Mouse (Mus musculus) mature B cell (primary cell): ENCODE data around the gene Cdk6.
"Not testable (repeated sequence)": the region's sequence is repeated elsewhere in the genome, so short reads cannot be mapped to it uniquely, and the experiment has no call there.

ENCODE experiments used
- in situ Hi-C: fragments of 300-500 bp; cut with MboI; formaldehyde crosslinking; loops from 2 replicates; pipeline ENCODE4 v1.14.3; 2019

The Cdk6 gene

DNA sequence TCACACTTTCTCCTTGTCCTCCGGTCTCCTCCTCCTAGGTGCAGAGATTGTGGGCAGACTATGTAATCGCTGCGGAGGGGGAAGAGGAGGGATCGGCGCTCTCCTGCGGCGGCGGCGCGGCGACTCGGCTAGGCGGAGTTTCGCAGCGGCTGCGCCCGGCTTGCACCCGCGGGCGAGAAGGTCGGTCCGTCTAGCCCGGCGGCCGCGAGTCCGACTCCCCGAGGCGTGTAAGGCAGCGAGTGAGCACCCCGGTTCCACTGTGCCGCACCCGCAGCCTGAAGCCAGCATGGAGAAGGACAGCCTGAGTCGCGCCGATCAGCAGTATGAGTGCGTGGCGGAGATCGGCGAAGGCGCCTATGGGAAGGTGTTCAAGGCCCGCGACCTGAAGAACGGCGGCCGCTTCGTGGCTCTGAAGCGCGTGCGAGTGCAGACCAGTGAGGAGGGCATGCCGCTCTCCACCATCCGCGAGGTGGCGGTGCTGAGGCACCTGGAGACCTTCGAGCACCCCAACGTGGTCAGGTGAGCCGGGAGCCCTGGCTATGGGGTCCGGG, 2.9 kb downstream of the Cdk6 start:
- in situ Hi-C loops: loop anchor here (5.0 kb wide), 1 partner anchor 158 kb away; no protein-coding TSS in a partner anchor

DNA sequence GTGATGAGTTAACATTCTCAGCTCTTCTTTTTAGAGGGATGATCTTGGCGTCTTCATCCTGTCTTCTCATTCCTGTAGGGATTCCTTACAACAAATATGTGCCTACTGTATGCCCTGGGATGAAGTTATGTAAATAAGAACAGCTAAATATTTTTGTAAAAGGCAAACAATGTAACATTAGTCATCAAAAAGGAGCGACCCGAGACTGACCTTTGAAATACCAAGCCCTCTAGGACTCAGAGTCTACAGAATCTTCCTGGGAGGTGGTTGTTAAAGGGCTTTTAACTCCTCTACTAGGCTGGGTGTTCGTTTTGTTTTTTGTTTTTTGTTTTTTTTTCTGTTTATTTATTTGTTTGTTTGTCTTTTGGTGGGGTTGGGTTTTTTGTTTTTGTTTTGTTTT, 4.3 kb downstream of the Cdk6 start:
- in situ Hi-C loops: not testable (repeated sequence)

DNA sequence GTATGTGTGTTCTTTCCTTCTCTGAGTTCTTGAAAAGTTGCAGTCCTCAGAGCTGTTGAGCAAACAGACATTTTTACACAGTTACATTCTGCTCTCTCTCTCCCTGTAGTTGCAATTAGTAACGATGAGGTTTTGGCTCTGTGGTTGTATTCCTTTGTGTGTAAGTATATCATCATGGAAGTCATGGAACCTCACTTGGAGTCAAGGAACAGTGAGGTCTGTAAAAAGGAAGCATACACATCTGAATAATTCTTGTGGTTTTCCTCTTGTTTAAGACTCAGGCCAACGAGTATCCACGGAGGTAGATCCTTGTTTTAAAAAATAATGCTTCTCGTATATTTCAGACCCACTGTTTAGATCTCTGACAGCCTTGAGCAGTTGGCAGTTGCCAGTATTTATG, 8.1 kb downstream of the Cdk6 start:
- in situ Hi-C loops: not testable (repeated sequence)

DNA sequence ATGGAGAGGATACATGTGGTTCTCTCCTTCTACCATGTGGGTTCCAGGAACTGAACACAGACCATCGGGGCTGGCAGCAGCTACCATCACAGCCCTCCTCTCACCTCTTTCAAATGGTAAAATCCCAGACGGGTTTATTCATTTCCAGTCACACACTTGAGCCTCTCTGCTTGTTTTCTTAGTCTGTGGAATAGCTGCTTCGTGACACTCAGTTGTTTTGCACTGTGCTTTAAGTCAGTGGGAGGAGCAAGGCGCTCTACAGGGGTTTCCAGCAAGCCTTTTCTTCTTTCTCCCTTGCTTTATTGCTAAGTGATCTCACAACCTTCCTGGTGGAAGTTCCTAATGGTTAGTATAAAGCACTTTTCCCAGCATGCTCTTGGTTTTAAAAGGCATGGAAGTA, 10.6 kb downstream of the Cdk6 start:
- in situ Hi-C loops: not testable (repeated sequence)

DNA sequence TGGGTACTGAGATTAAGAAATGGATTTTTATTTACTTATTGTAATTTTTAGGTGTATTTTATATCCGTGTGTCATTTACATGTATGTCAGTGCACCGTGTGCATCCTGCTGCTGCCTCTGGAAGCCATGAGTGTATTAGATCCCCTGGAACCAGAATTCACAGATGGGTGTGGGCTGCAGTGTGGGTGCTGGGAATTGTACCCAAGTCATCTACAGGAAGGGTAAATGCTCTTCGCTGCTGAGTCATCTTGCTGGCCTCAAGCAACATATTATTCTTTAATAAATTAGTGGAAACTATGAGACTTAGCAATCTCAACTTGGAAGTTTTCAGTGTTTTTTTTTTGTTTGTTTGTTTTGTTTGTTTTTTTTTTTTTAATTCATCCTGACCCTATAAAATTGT, 11.0 kb downstream of the Cdk6 start:
- in situ Hi-C loops: no loop called here

DNA sequence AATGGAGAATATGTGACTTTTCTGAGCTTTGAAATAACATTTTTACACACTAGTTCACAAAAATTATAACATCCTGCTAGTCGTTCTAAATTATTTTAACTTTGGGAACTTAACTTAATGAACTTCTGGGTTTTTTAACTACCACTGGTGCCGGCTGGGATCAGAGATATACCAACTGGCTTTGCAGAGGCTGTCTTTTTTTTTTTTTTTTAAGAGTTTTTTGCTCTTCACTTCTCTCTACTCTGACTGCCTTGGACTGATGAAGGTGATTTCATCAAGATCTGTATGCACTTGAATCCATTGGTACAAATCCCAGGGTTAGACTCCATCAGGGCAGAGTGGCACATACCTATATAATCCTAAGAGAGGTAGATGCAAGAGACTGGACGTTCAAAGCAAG, 11.5 kb downstream of the Cdk6 start:
- in situ Hi-C loops: no loop called here

DNA sequence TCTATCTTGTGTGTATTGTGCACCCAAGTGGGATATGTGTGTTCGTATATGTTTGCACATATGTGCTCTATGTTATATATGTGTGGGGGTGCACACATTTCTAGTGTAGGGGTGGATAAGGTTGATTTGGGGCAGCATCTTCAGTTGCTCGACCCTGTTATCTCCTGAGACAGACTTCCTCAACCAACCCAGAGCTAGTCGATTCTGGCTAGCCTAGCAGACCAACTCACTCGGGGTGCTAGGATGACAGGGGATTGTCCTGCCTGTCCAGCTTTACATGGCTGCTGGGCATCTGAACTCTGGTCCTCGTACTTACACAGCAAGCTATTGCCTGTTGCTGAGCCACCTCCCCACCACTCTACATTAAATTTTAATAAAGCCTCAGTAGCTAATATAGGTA, 13.0 kb downstream of the Cdk6 start:
- in situ Hi-C loops: no loop called here

DNA sequence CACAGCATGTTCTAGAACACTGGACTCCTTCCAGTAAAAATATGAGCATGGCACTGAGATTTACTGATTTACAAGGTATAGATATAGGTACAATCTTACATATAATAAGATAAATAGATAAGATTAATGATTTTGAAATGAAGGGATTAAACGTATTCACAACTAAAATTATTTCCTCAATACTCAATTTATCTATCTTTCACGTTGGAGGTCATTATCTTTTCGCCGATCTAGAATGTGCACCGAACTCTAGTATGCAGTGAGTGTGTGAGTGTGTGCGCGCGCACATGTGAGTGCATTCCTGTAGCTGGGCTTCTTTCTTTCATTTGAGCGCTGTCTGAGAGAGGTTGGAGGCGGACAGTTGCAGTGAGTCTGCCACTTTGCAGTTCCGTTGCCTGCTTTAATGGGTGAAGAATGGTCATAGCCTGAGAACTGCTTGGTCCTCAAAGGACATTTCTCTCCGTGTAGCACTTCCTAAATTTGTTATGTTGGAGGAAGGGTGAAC, 13.8 kb downstream of the Cdk6 start:
- in situ Hi-C loops: no loop called here

DNA sequence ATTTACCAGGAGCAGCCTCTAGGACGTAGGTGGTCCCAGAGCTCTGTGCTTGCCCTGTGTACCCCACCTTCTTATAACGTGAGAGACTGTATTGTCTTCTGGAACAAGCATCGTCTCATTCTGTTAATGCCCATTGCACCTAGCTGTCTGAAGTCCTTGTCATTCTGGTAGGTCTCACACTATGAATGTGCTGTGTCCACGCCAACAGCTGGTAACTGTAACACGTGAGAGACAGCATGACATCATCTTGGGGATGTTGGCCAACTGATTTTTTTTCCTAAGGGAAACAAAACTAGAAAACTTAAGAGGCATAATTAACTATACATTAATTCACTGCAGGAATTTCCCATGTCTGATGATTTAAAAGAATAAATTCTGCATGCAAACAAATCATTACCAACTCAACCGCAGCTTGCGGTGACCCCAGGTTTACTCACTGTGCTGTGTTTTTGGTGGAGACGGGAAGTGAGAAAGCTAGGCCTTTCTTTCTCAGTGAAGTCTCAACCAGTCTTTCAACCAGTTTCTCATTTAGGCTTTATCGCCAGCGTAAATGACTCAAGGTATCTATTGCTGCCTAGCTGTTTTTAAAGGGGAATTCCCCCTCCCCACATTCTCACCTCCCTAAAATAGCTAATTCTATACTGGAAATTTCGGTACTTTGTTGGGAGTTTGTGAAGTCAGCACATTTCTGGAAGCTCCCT, 14.4 kb downstream of the Cdk6 start:
- in situ Hi-C loops: no loop called here

DNA sequence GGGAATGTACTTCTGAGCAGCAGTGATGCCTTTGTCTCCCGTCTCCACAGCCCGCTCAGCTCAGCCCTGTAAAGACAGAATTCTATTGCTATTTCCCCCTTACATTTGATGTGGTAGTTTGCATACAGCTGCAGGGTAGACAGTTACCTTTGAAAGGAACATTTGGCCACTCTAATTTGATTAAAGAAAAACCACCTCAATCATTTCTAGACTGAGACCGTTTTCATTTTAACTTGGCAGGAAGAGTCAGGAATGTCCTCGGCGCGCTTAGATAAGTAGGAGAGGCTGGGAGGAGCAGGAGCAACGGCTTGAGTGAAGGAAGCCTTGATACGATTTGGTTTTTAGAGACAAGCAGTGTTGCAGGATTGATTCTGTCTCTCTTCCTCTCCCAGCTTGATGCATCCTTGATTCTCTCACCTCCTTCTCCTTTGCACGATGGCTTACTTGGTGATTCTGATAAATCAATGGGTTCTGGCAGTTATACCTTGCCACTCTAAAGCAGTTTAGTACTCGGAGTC, 15.0 kb downstream of the Cdk6 start:
- in situ Hi-C loops: no loop called here

DNA sequence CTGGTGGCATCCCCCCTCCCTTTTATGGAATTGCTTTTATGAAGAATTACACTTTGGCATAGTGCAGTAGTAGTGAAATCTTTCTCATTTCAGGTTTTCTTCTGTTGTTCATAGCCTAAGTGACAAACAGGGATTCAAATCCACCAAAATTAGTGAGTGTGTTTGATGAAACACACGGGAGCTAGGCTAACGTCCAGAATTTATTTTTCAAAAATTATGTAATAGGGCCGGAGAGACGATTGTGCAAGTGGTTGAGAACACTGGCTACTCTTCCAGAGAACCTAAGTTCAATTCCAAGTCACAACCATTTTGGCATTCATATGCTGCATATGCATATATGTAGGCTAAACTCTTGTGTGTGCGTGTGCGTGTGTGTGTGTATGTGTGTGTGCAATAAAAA, 16.2 kb downstream of the Cdk6 start:
- in situ Hi-C loops: no loop called here

DNA sequence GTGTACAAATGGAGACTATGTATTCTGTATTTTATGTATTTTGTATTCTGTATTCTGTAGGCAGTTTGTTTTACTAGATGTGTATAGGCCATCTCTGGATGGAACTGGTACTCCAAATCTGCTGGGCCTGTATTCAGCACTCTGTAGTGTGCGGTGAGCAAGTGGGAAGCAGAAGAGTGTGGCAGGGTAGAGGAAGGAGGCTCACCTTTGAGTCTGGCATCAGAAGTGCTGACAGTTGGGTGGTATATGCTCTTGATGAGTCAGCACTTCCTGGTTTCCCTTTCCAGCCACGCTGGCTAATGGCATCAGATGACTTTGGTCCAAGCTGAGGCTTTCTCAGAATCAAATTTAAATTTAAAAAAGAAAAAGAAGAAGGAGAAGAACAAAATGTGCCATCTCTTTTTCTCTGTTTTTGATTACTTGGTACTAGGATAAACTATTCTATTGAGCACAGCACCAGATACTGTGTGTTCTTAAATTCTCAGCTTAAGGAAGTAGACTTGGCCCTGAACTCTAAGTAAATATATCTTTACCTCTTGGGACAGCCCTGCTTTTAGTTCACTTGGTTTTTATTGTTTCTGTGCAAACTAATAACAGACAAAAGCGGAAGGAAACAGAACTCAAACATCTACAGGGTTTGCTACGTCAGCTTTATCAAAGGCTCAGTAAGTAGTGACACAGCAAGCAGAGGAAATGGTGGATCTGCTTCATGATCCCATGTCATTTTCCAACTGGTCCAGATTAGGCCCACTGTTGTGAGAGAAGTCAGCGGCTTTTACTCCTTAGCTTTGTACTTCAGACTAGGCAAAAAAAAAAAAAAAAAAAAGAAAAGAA, 17.6 kb downstream of the Cdk6 start:
- in situ Hi-C loops: no loop called here

DNA sequence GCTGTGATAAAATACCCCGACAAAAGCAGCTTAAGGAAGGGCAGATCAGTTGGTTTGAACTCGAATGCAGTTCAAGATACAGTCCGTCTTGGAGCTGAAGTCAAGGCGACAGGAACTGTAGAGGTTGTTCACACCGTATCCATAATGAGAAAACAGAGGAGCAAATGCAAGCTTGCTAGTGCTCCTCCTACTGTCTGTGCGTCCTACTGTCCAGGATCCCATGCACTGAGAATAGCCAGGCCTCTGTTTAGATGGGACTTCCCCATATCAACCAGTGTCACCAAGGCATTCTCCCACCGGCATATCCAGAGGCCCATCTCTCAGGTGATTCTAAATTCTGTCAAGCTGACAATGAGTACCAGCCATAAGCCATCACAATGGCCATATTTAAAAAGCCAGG, 18.6 kb downstream of the Cdk6 start:
- in situ Hi-C loops: loop anchor here (10.0 kb wide), 1 partner anchor 55 kb away; no protein-coding TSS in a partner anchor

DNA sequence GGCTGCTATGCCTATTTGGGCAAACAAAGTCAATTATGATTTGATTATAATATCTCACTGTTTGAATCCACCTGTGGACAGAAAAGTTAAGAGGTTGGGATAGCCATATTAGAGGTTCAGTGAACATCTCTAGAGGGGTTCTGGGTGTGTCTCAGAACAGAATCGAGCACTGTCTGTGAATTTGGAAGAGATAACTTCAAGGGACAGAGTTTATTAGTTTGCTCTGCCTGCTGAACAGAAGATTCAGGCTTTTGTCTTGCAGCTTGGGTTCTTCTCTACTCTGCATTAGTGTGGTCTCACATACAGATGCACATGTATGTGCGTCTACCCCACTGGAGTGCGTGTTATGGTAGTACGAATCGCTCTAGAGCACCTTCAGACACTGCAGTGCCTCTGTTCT, 20.0 kb downstream of the Cdk6 start:
- in situ Hi-C loops: loop anchor here (10.0 kb wide), 1 partner anchor 54 kb away; no protein-coding TSS in a partner anchor

DNA sequence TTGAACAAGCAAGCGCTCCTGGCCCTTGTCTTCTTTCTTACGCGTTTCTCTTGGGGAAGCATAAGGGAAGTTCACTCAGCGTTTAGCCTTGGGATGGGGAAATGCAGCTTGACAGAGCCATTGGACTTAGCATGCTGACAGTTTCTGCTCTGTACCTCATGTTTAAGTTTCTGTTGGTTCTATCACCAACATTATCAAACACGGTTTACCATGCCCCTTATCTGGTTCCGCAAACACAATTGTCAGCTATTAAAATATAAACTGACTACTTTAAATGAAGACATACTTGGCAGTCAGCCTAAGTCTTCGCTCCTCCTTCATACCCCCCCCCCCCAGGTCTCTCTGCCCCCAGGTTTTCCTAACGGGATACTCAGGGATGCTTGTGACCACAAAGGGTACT, 20.8 kb downstream of the Cdk6 start:
- in situ Hi-C loops: loop anchor here (10.0 kb wide), 1 partner anchor 53 kb away; no protein-coding TSS in a partner anchor

DNA sequence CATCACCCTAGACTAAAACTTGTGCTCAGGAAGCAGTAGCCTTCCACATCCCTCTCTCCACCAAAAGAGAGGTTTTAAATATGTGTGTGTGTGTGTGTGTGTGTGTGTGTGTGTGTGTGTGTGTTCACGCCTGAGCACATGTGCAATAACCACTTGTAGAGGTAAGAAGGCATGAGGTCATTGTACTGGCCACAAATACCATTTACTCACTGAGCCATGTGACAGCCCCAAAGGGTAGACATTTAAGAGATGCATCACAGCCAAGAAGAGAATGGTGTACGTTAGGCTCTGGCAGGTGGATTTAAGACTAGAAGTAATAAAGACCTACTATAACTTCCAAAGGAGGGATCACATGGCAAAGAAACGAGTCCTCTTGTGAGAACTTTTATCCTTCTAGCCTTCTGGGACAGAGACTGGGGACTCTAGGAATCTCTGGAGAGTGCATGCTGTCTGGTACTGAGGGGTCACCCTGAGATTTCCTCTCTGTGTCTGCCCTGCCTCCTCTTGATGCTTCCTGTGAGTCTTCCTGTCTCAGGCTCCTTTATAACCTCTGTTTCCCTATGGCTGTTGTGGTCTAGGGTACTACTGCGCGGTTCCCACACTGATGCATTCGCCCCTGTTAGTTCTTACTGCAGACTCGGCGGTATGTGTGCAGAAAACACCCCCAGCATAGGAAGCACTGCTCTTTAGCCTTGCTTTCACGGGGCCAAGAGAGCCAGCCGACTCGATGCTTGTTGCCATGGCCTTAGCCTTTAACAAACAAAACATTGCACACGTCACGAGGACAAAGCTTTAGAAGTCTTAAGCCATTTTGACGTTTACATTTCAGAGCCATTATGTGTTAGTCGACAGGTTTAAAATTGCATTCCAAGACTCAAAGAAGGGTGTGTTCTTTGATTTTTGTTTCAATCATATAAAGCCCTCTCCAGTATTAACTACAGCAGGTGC, 22.0 kb downstream of the Cdk6 start:
- in situ Hi-C loops: loop anchor here (10.0 kb wide), 1 partner anchor 51 kb away; no protein-coding TSS in a partner anchor

DNA sequence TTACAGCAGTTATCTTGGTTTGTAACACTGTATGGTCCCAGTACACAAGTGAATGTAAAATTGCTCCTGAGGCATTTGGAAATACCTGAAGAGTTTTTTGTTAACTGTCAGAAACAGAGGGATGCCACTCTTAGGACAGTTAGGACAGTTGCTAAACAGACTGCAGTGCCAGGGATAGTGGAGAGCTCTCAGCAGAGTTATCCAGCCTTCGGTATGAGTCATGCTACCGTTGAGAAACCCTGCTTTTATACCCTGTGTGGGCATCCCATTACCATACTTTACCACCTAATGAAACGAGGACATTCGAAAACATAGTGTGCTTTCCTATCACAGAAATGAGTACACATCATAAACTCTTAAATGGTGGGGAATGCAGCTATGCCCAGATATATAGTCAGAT, 25.8 kb downstream of the Cdk6 start:
- in situ Hi-C loops: loop anchor here (10.0 kb wide), 1 partner anchor 48 kb away; no protein-coding TSS in a partner anchor

DNA sequence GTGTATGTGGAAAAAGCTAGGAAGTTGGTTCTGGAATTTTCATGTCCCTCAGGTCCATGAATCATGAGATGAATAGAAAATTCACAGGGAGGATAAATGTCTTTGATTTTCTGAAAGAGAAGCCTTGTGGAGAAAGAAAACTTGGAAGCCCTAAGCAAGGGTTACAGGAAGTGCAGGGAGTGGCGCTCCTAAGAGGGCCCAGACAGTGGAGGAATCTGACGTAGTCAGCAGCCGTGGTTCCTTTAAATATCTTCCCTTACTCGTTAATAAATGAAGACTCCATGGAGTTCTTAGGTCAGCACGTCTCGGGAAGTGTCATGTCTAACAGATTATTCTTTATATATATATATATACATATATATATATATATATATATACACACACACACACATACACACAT, 28.0 kb downstream of the Cdk6 start:
- in situ Hi-C loops: loop anchor here (10.0 kb wide), 1 partner anchor 45 kb away; no protein-coding TSS in a partner anchor

DNA sequence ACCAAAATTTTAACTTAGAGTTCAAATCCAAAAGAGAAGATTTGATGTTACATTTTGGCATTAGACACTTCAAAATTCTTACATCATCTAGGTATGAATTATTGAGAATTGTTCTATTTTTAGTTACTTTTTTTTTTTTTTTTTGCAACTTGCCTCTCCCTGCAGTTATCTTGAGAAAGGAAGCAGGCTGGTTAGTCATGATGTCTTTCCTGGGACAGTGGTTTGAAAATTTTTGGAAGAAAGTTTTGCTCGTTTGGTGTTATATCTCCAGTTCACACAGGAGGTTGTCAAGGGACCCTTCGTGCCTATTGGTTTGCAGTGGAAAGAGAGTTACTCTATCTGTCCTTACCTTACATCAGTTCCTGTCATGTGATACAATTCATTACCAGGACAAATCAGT, 29.9 kb downstream of the Cdk6 start:
- in situ Hi-C loops: no loop called here

DNA sequence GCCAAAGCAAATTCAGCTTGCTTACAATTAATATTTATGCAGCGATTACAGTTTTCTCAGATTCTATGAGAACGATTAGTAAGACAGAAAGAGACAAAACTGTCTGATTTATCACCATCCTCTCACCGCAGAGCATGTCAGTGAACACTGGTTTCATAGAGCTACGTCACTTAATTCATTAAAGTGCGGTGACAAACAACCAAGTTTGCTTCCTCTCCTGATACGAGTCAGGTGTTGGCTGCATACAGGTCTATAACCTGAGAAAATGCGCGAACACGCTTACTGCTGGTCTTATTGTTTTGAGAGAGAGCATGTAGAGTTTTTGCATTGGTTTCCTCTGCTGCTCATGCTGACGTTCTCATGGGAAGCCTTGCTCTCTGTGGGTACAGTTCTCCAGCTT, 31.9 kb downstream of the Cdk6 start:
- in situ Hi-C loops: no loop called here

DNA sequence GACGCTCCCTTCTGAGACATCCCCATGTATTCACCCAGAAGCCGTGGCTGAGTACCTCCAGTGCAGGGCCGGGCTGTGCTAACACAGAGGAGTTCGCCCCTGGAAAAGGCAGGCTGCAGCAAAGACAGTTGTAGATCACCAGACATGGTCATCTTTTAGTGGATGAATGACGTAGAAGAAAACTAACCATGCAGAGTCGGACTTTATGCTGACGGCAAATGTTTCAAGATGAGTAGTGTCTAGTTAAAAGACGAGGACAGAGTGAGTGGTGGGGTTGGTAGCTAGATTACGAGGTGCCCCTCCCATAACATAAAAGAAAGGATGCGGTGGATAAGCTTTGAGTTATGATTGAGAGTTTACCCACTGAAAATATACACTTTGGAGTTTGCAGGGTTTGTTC, 33.5 kb downstream of the Cdk6 start:
- in situ Hi-C loops: no loop called here
